ENCODE assay signal across 17 mouse cellular contexts in genomic region chr5:112491489-112491888, GRCm38 (mm10). TPM values are rescaled to one million over a fixed set of nuclear protein-coding genes. Genes with fewer than 3 reads are reported as not detected.
DNase-seq lines count a peak whose midpoint lies in the region; ATAC-seq and TF ChIP-seq lines count a peak whose summit lies in the region.
"Had no signal": no experiment of that assay in that cellular context is flagged by ENCODE, and none has a peak within 500 bp of the region (broad histone marks: within the 10 kb centered on the region; RNA-seq: fewer than 3 reads in every experiment).

No protein-coding gene starts in this region.

- no peaks in the 10 kb centered on the region for H3K36me3 ChIP-seq in heart, adult 2 months (ENCODE audit: control insufficient read depth, insufficient read depth, low read length)
- H3K36me3 ChIP-seq in liver, embryonic 14.5 days (replicated peaks; ENCODE audit: control insufficient read depth, insufficient read depth, low read depth): no peaks in the 10 kb centered on the region
- H3K36me3 ChIP-seq in liver, postnatal 0 days (replicated peaks; ENCODE audit: insufficient read depth, low read length): no peaks in the 10 kb centered on the region
- H3K36me3 ChIP-seq: embryonic facial prominence, embryonic 15.5 days; kidney, embryonic 15.5 days; neural tube, embryonic 13.5 days had no signal

- no peak overlapping the region for H3K9ac ChIP-seq in heart, adult 2 months (ENCODE audit: low read depth, low read length)
- no peak overlapping the region for H3K9ac ChIP-seq in liver, embryonic 14.5 days (replicated peaks)
- H3K9ac ChIP-seq in liver, postnatal 0 days (replicated peaks): no peak overlapping the region
- H3K9ac ChIP-seq: embryonic facial prominence, embryonic 15.5 days; kidney, embryonic 15.5 days; neural tube, embryonic 13.5 days had no signal

- no peaks in the 10 kb centered on the region for H3K79me2 ChIP-seq in heart, adult 2 months (replicated peaks; ENCODE audit: control insufficient read depth, insufficient read depth, low read length)

- no peak for TF ChIP-seq POLR2A in heart, adult 2 months (IDR thresholded peaks at IDR 0.05; ENCODE audit: insufficient read depth, low read depth, low read length)

- peak; percentile 30 for TF ChIP-seq CTCF in heart, adult 2 months (IDR thresholded peaks at IDR 0.05)
- TF ChIP-seq CTCF in liver, embryonic 14.5 days (IDR thresholded peaks at IDR 0.05; ENCODE audit: low read depth): 0 out of 2 replicates have a peak, but pooled peaks have one; percentile 10
- TF ChIP-seq CTCF in liver, postnatal 0 days (IDR thresholded peaks at IDR 0.05; ENCODE audit: low read depth): no peak

- peaks cover 2% of the 10 kb centered on the region; the same call in 1 of the 2 replicates for H3K4me1 ChIP-seq in heart, adult 2 months (ENCODE audit: control insufficient read depth, insufficient read depth, low read length)
- peaks cover 0 to 12% of the 10 kb centered on the region in 2 experiments; a peak in 2 of 4 replicates for H3K4me1 ChIP-seq in liver, embryonic 14.5 days (replicated peaks; ENCODE audit: control insufficient read depth in 2 of 2, insufficient read depth in 2 of 2, low read length in 1 of 2)
- H3K4me1 ChIP-seq in liver, postnatal 0 days (ENCODE audit: insufficient read depth): no peaks in the 10 kb centered on the region

- H3K4me3 ChIP-seq in heart, adult 2 months: no peak overlapping the region
- H3K4me3 ChIP-seq in liver, embryonic 14.5 days (ENCODE audit: insufficient read depth in 1 of 2, low read depth in 2 of 2, low read length in 2 of 2): no peak overlapping the region
- H3K4me3 ChIP-seq in liver, postnatal 0 days (ENCODE audit: low read depth, low read length): no peak overlapping the region
- H3K4me3 ChIP-seq: embryonic facial prominence, embryonic 15.5 days; kidney, embryonic 15.5 days; neural tube, embryonic 13.5 days had no signal

- intact Hi-C loops in heart, adult 2 months (cut with DNase I): no loop called here
- intact Hi-C loops in heart, postnatal 14 days (cut with DNase I): no loop called here

- H3K4me2 ChIP-seq in liver, embryonic 14.5 days (ENCODE audit: low read depth): no peak overlapping the region
- no peak overlapping the region for H3K4me2 ChIP-seq in liver, postnatal 0 days (ENCODE audit: low read depth, low read length)
- H3K4me2 ChIP-seq: embryonic facial prominence, embryonic 15.5 days; kidney, embryonic 15.5 days; neural tube, embryonic 13.5 days had no signal

- 35% methylated on average over 11 of the region's 11 CpGs for WGBS in heart, adult 2 months
- WGBS in liver, embryonic 14.5 days (ENCODE audit: insufficient replicate concordance): 54% methylated on average over 11 of the region's 11 CpGs
- WGBS in liver, postnatal 0 days (ENCODE audit: insufficient replicate concordance): 50% methylated on average over 11 of the region's 11 CpGs

- no peaks in the 10 kb centered on the region for H3K9me3 ChIP-seq in liver, embryonic 14.5 days (ENCODE audit: control insufficient read depth, low read length)
- no peaks in the 10 kb centered on the region for H3K9me3 ChIP-seq in liver, postnatal 0 days (ENCODE audit: low read length)
- H3K9me3 ChIP-seq: embryonic facial prominence, embryonic 15.5 days; kidney, embryonic 15.5 days; neural tube, embryonic 13.5 days had no signal

- H3K27me3 ChIP-seq in heart, adult 2 months (ENCODE audit: control insufficient read depth, insufficient read depth, low read length): no peaks in the 10 kb centered on the region; the same call in 1 of the 2 replicates
- H3K27me3 ChIP-seq in liver, embryonic 14.5 days (ENCODE audit: control insufficient read depth, insufficient read depth, low read length): no peaks in the 10 kb centered on the region
- H3K27me3 ChIP-seq in liver, postnatal 0 days (ENCODE audit: insufficient read depth, low read length): no peaks in the 10 kb centered on the region

- no peak for TF ChIP-seq EP300 in heart, adult 2 months (IDR thresholded peaks at IDR 0.05; ENCODE audit: insufficient read depth, low read depth, low read length)
- TF ChIP-seq EP300 in liver, embryonic 14.5 days (IDR thresholded peaks at IDR 0.05; ENCODE audit: low read depth): no peak
- no peak for TF ChIP-seq EP300 in liver, postnatal 0 days (IDR thresholded peaks at IDR 0.05; ENCODE audit: low read depth)

- no peak overlapping the region for H3K27ac ChIP-seq in heart, adult 2 months
- H3K27ac ChIP-seq in liver, embryonic 14.5 days: no peak overlapping the region
- H3K27ac ChIP-seq in liver, postnatal 0 days (ENCODE audit: low read depth): no peak overlapping the region
- H3K27ac ChIP-seq: embryonic facial prominence, embryonic 15.5 days; kidney, embryonic 15.5 days; neural tube, embryonic 13.5 days had no signal

- no peak for DNase-seq in heart, adult 2 months
- DNase-seq in heart, postnatal 14 days: no peak
- no peak for DNase-seq in liver, embryonic 14.5 days (ENCODE audit: low read depth in 3 of 3, low spot score in 3 of 3)
- DNase-seq in liver, postnatal 0 days: no peak
- peak; percentile 49 for DNase-seq in R1 (ENCODE audit: low read depth, low spot score)
- peak; percentile 39 for DNase-seq in embryo, embryonic 11 days
- DNase-seq in right cerebral cortex, adult 2 months (ENCODE audit: low spot score in 2 of 2): no peak
- DNase-seq in gastrocnemius, postnatal 10 days: no peak
- DNase-seq: gastrocnemius, postnatal 14 days; heart, postnatal 36 days; layer of hippocampus, postnatal 36 days; liver; right cerebral cortex, postnatal 25 days had no signal

- ATAC-seq in liver, embryonic 14.5 days (ENCODE audit: insufficient read depth): no peak
- no peak for ATAC-seq in liver, postnatal 0 days

RNA-seq across cellular contexts. Expression of gene Gm6588, which starts 42.3 kb away (rescaled TPM):
- total RNA-seq in heart, adult 2 months (2021): not detected
- not detected in 2 replicates for polyA plus RNA-seq in heart, adult 2 months (2012; rRNA removed)
- not detected for total RNA-seq in heart, postnatal 14 days (2021)
- not detected in 2 replicates for polyA plus RNA-seq in liver, embryonic 14.5 days (2012; rRNA removed)
- polyA plus RNA-seq in liver, embryonic 14.5 days (2014; fragmentation: Nextera tagmentation; extraction: Ambion mirVana): not detected in 2 replicates
- polyA plus RNA-seq in liver, postnatal 0 days (2015; fragmentation: Nextera tagmentation; extraction: Ambion mirVana): not detected in 2 replicates
- not detected for total RNA-seq in gastrocnemius, postnatal 10 days (2021)
- total RNA-seq: gastrocnemius, postnatal 14 days; heart, postnatal 36 days; layer of hippocampus, postnatal 36 days; megakaryocyte, adult 5-6 weeks had no signal
- polyA plus RNA-seq: embryonic facial prominence, embryonic 15.5 days; kidney, embryonic 15.5 days had no signal

Comparison
In these comparisons a context has a peak if more than half of its experiments do, and no peak if none do; other contexts are left out.
1. DNase-seq: peak in R1 (single experiment) and embryo, embryonic 11 days (single experiment); none in heart, adult 2 months (0 of 2), heart, postnatal 14 days (0 of 2), liver, embryonic 14.5 days (0 of 3), liver, postnatal 0 days (single experiment), right cerebral cortex, adult 2 months (0 of 2) and gastrocnemius, postnatal 10 days (single experiment).